Mouse (Mus musculus) fibroblast of lung, adult 2 months (primary cell): Measurements from ENCODE around the gene Cntfr.
"Not testable (repeated sequence)": the region's sequence is repeated elsewhere in the genome, so short reads cannot be mapped to it uniquely, and the experiment has no call there.

ENCODE experiments used
- DNase-seq: peaks from one replicate; pipeline ENCODE4 v3.0.0-alpha.2; 2011; ENCODE audit warnings: low read depth

Gene Cntfr

GRCm38 (mm10) chr4:41696930-41697841, at the start of gene Cntfr:
Cntfr (minus strand) TSS chr4:41697089.
- not testable (repeated sequence) for DNase-seq

GRCm38 (mm10) chr4:41745021-41745420, 48.1 kb upstream of the Cntfr start:
- DNase-seq: no peak

GRCm38 (mm10) chr4:41744131-41744530, 47.2 kb upstream of the Cntfr start:
- DNase-seq: no peak

GRCm38 (mm10) chr4:41741158-41741560, 44.3 kb upstream of the Cntfr start:
- peak; percentile 92 for DNase-seq

GRCm38 (mm10) chr4:41740380-41741157, 43.7 kb upstream of the Cntfr start:
- DNase-seq: no peak

- DNase-seq: no peak
These were observed 42.4 kb upstream of the Cntfr start for GRCm38 (mm10) chr4:41739260-41739659.

GRCm38 (mm10) chr4:41738256-41738603, 41.3 kb upstream of the Cntfr start:
- DNase-seq: no peak

- no peak for DNase-seq
These were observed 40.8 kb upstream of the Cntfr start for GRCm38 (mm10) chr4:41737602-41738255.

- no peak for DNase-seq
These were observed 34.3 kb upstream of the Cntfr start, which contains the start of gene Arid3c for GRCm38 (mm10) chr4:41731052-41731765. Arid3c (minus strand) TSS chr4:41731142.

GRCm38 (mm10) chr4:41726826-41727621, 30.1 kb upstream of the Cntfr start:
- DNase-seq: no peak

GRCm38 (mm10) chr4:41722918-41723351, 26.0 kb upstream of the Cntfr start, which contains the start of gene Dctn3:
Dctn3 (minus strand) TSS chr4:41723170.
- DNase-seq: peak; percentile 87

- DNase-seq: no peak
These were observed 19.9 kb upstream of the Cntfr start for GRCm38 (mm10) chr4:41716834-41717233.

GRCm38 (mm10) chr4:41715596-41715995, 18.7 kb upstream of the Cntfr start:
- no peak for DNase-seq

GRCm38 (mm10) chr4:41715082-41715481, 18.2 kb upstream of the Cntfr start:
- DNase-seq: no peak

- DNase-seq: no peak
These were observed 17.4 kb upstream of the Cntfr start for GRCm38 (mm10) chr4:41714276-41714675.

- DNase-seq: no peak
These were observed 16.5 kb upstream of the Cntfr start, which contains the start of gene Rpp25l for GRCm38 (mm10) chr4:41713197-41714067. Rpp25l (minus strand) TSS chr4:41713534.

- no peak for DNase-seq
These were observed 15.7 kb upstream of the Cntfr start for GRCm38 (mm10) chr4:41712421-41713196.

GRCm38 (mm10) chr4:41711705-41712375, 15.0 kb upstream of the Cntfr start:
- DNase-seq: no peak
